Mouse (Mus musculus) CH12.LX (cell line): Measurements from ENCODE around the gene Chat. TPM values are rescaled to one million over a fixed set of nuclear protein-coding genes. Genes with fewer than 3 reads are reported as not detected.

Source experiments
- DNase-seq: peaks from one replicate; pipeline ENCODE4 v3.0.0-alpha.2; 2013; ENCODE audit errors: extremely low read depth
- H3K27ac ChIP-seq: 2 replicates; pipeline ENCODE4 v1.5.1; 2012; ENCODE audit warnings: low read depth, mild to moderate bottlenecking, control low read depth, moderate library complexity; ENCODE audit not compliant: insufficient read depth
- H3K27me3 ChIP-seq: replicated peaks from 2 replicates; pipeline ENCODE3; 2012; ENCODE audit warnings: inconsistent platforms
- H3K36me3 ChIP-seq, 2 experiments: replicated peaks in 1 of 2; 2 replicates each; pipeline versions ENCODE3 to v1.6.1; 2012; ENCODE audit warnings: inconsistent platforms in 1 of 2, low read length in 1 of 2, mild to moderate bottlenecking in 1 of 2, mixed read lengths in 1 of 2, moderate library complexity in 1 of 2; ENCODE audit not compliant: control insufficient read depth in 1 of 2, insufficient read depth in 1 of 2
- H3K4me1 ChIP-seq, 2 experiments: 2 replicates each; pipeline ENCODE4 v1.6.1; 2012; ENCODE audit warnings: inconsistent platforms in 1 of 2, moderate library complexity in 1 of 2; ENCODE audit not compliant: insufficient read depth in 2 of 2, control insufficient read depth in 1 of 2
- H3K4me2 ChIP-seq: 2 replicates; pipeline ENCODE4 v1.6.1; 2012; ENCODE audit warnings: low read depth, mild to moderate bottlenecking, control low read depth; ENCODE audit not compliant: poor library complexity, insufficient read depth, severe bottlenecking
- H3K4me3 ChIP-seq, 3 experiments: fragments of 150-350 bp in 1 of 3; sonication (generic) in 1 of 3; replicated peaks in 1 of 3; 2 replicates each; pipeline versions ENCODE3 to v1.5.1; 2011 to 2012; ENCODE audit warnings: low read depth in 2 of 3, low read length in 2 of 3, mild to moderate bottlenecking in 2 of 3, moderate library complexity in 2 of 3, control low read depth in 1 of 3, improper control_type of control experiment in 1 of 3, inconsistent platforms in 1 of 3, mixed read lengths in 1 of 3; ENCODE audit not compliant: poor library complexity in 1 of 3
- H3K79me2 ChIP-seq: replicated peaks from 2 replicates; pipeline ENCODE4 v1.6.1; 2012; ENCODE audit warnings: mild to moderate bottlenecking, moderate library complexity; ENCODE audit not compliant: control insufficient read depth, poor library complexity, insufficient read depth, severe bottlenecking; ENCODE audit errors: extremely low read depth
- H3K9ac ChIP-seq: 2 replicates; pipeline ENCODE4 v1.6.1; 2012; ENCODE audit warnings: low read depth, mild to moderate bottlenecking, control low read depth, moderate library complexity; ENCODE audit not compliant: insufficient read depth
- H3K9me3 ChIP-seq: replicated peaks from 2 replicates; pipeline ENCODE3; 2012; ENCODE audit warnings: low read length, inconsistent platforms, mixed read lengths
- CHD1 ChIP-seq: IDR thresholded peaks from 2 replicates; pipeline ENCODE4 v1.6.1; 2012; ENCODE audit warnings: low read depth, low read length, improper control_type of control experiment, inconsistent platforms
- ELF1 ChIP-seq: IDR thresholded peaks from 2 replicates; pipeline ENCODE4 v1.6.1; 2014; ENCODE audit warnings: low read depth, mild to moderate bottlenecking, inconsistent platforms, low read length, improper control_type of control experiment
- ETS1 ChIP-seq: conservative IDR thresholded peaks from 2 replicates; pipeline ENCODE4 v1.6.1; 2012; ENCODE audit warnings: low read depth, mild to moderate bottlenecking, inconsistent platforms, low read length, improper control_type of control experiment, moderate library complexity
- KAT2A ChIP-seq: IDR thresholded peaks from 2 replicates; pipeline ENCODE4 v1.6.1; 2012; ENCODE audit warnings: low read length, improper control_type of control experiment, inconsistent platforms; ENCODE audit not compliant: insufficient replicate concordance
- MAFK ChIP-seq: IDR thresholded peaks from 2 replicates; pipeline ENCODE4 v1.6.1; 2011; ENCODE audit warnings: low read length, improper control_type of control experiment; ENCODE audit not compliant: insufficient replicate concordance
- MAZ ChIP-seq: IDR thresholded peaks from 2 replicates; pipeline ENCODE4 v1.6.1; 2012; ENCODE audit warnings: low read depth, mild to moderate bottlenecking, inconsistent platforms, low read length, improper control_type of control experiment, moderate library complexity
- MEF2A ChIP-seq: IDR thresholded peaks from 2 replicates; pipeline ENCODE4 v1.6.1; 2014; ENCODE audit warnings: low read depth, mild to moderate bottlenecking, inconsistent platforms, low read length, improper control_type of control experiment, borderline replicate concordance
- NRF1 ChIP-seq: IDR thresholded peaks from 2 replicates; pipeline ENCODE4 v1.6.1; 2014; ENCODE audit warnings: low read depth, mild to moderate bottlenecking, inconsistent platforms, low read length, improper control_type of control experiment, moderate library complexity
- POLR2A ChIP-seq: IDR thresholded peaks from 2 replicates; pipeline ENCODE4 v1.6.1; 2011; ENCODE audit warnings: low read depth, mild to moderate bottlenecking, improper control_type of control experiment, low read length
- RAD21 ChIP-seq: IDR thresholded peaks from 2 replicates; pipeline ENCODE4 v1.6.1; 2011; ENCODE audit warnings: low read depth, mild to moderate bottlenecking, low read length, improper control_type of control experiment, moderate library complexity
- UBTF ChIP-seq: IDR thresholded peaks from 2 replicates; pipeline ENCODE4 v1.6.1; 2012; ENCODE audit warnings: low read depth, mild to moderate bottlenecking, inconsistent platforms, low read length, improper control_type of control experiment, moderate library complexity
- ZKSCAN1 ChIP-seq: IDR thresholded peaks from 2 replicates; pipeline ENCODE4 v1.6.1; 2012; ENCODE audit warnings: low read depth, inconsistent platforms, low read length, improper control_type of control experiment, borderline replicate concordance
- ZMIZ1 ChIP-seq: IDR thresholded peaks from 2 replicates; pipeline ENCODE4 v1.6.1; 2012; ENCODE audit warnings: low read depth, mild to moderate bottlenecking, inconsistent platforms, low read length, improper control_type of control experiment
- ZNF384 ChIP-seq: IDR thresholded peaks from 2 replicates; pipeline ENCODE4 v1.6.1; 2012; ENCODE audit warnings: low read depth, low read length, improper control_type of control experiment, inconsistent platforms
- dilution Hi-C: fragments of 300-500 bp; cut with MboI; formaldehyde crosslinking; loops from 2 replicates; pipeline ENCODE4 v1.14.3; 2020; ENCODE audit warnings: low sequenced_read_pairs; ENCODE audit not compliant: extremely low pct_unique_long_range_greater_than_20kb, extremely low pct_ligation_motif_present
- in situ Hi-C: fragments of 300-500 bp; cut with MboI; formaldehyde crosslinking; loops from 3 replicates; pipeline ENCODE4 v1.14.3; 2019; ENCODE audit warnings: low sequenced_read_pairs, low pct_ligation_motif_present, low pct_unique_long_range_greater_than_20kb, mixed read lengths
- polyA plus RNA-seq: library from polyadenylated mRNA; unstranded; fragments of >175 nt; gene quantifications from 2 replicates; pipeline ENCODE4 v1.2.1, GENCODE M21; 2012; ENCODE audit warnings: low read depth; ENCODE audit not compliant: insufficient read length
- total RNA-seq, 2 experiments: library from RNA; depleted of rRNA; stranded (reverse); fragments of 300-350 nt in 1 of 2; fragments of >200 nt in 1 of 2; gene quantifications; 2 replicates each; pipeline ENCODE4 v1.2.3; 2012 to 2014

Gene Chat
- total and polyA plus RNA-seq, 3 experiments, result not detected

GRCm38 (mm10) chr14:32508105-32508835 lies 42.5 kb upstream of the Chat start:
- no peak overlapping the region for H3K27ac ChIP-seq
- H3K27me3 ChIP-seq, result no peaks in the 10 kb centered on the region
- no peak overlapping the region for H3K4me3 ChIP-seq
- H3K9ac ChIP-seq, result no peak overlapping the region
- in situ Hi-C loops (no loop called here), dilution Hi-C loops (no loop called here)
- H3K79me2 ChIP-seq, result no peaks in the 10 kb centered on the region
- H3K4me1 ChIP-seq, result peaks cover 0 to 40% of the 10 kb centered on the region in 2 experiments; a peak in 3 of 4 replicates
- DNase-seq, result no peak
- H3K36me3 ChIP-seq, result no peaks in the 10 kb centered on the region
- TF ChIP-seq MAFK (no peak), NRF1 (no peak), ZMIZ1 (no peak), RAD21 (no peak), KAT2A (no peak), CHD1 (no peak), ELF1 (no peak), ZKSCAN1 (no peak), UBTF (no peak), MEF2A (no peak), ZNF384 (no peak), POLR2A (no peak), MAZ (no peak)
- no peak overlapping the region for H3K4me2 ChIP-seq
- H3K9me3 ChIP-seq, result no peaks in the 10 kb centered on the region

- no peaks in the 10 kb centered on the region for H3K36me3 ChIP-seq
- peaks cover 0 to 44% of the 10 kb centered on the region in 2 experiments; a peak in 3 of 4 replicates for H3K4me1 ChIP-seq
- H3K9me3 ChIP-seq, result no peaks in the 10 kb centered on the region
- in situ Hi-C loops (no loop called here), dilution Hi-C loops (no loop called here)
- H3K4me3 ChIP-seq, result no peak overlapping the region
- no peak overlapping the region for H3K27ac ChIP-seq
- H3K4me2 ChIP-seq, result no peak overlapping the region
- H3K79me2 ChIP-seq, result no peaks in the 10 kb centered on the region
- TF ChIP-seq ETS1 (no peak), ZNF384 (no peak)
- no peak overlapping the region for H3K9ac ChIP-seq
- no peaks in the 10 kb centered on the region for H3K27me3 ChIP-seq
- no peak for DNase-seq
Observed at GRCm38 (mm10) chr14:32507216-32507615, 41.4 kb upstream of the Chat start.
